Mouse (Mus musculus) kidney, adult 2 months (tissue): ENCODE data around the gene Crocc2. TPM values are rescaled to one million over a fixed set of nuclear protein-coding genes. Genes with fewer than 3 reads are reported as not detected.

ENCODE experiments used
- DNase-seq: peaks from one replicate; pipeline ENCODE4 v3.0.0; 2021
- H3K27ac ChIP-seq: fragments of 200-500 bp; 2 replicates; pipeline ENCODE4 v1.5.1; 2012; ENCODE audit warnings: low read depth, low read length, control low read depth, inconsistent platforms; ENCODE audit not compliant: insufficient read depth
- H3K27me3 ChIP-seq: fragments of 200-500 bp; replicated peaks from 2 replicates; pipeline ENCODE4 v1.6.1; 2012; ENCODE audit warnings: mild to moderate bottlenecking, moderate library complexity, low read length, inconsistent platforms; ENCODE audit not compliant: control insufficient read depth, insufficient read depth
- H3K36me3 ChIP-seq: fragments of 200-500 bp; 2 replicates; pipeline ENCODE4 v1.6.1; 2012; ENCODE audit warnings: mild to moderate bottlenecking, moderate library complexity, low read length, inconsistent platforms; ENCODE audit not compliant: control insufficient read depth, insufficient read depth
- H3K4me1 ChIP-seq: fragments of 200-500 bp; 2 replicates; pipeline ENCODE4 v1.6.1; 2011; ENCODE audit warnings: low read length; ENCODE audit not compliant: control insufficient read depth, insufficient read depth
- H3K4me3 ChIP-seq: fragments of 200-500 bp; 2 replicates; pipeline ENCODE4 v1.5.1; 2011; ENCODE audit warnings: mild to moderate bottlenecking, low read depth, low read length, control low read depth; ENCODE audit not compliant: insufficient read depth
- CTCF ChIP-seq: fragments of 200-500 bp; conservative IDR thresholded peaks from 2 replicates; pipeline ENCODE4 v1.5.1; 2011; ENCODE audit warnings: low read depth, mild to moderate bottlenecking, control low read depth, low read length, moderate library complexity, mixed read lengths; ENCODE audit not compliant: insufficient read depth, insufficient read length
- POLR2A ChIP-seq: fragments of 200-500 bp; IDR thresholded peaks from one replicate; pipeline ENCODE4 v1.6.1; 2011; ENCODE audit warnings: low read depth, low read length, control low read depth
- WGBS: fragments of 180-500 bp; shearing (Covaris S2); methylation state at CpG from one replicate; pipeline ENCODE4 v1.1.7; 2018; 5-methylcytosine and 5-hydroxymethylcytosine counted together
- polyA plus RNA-seq: library from polyadenylated mRNA; depleted of rRNA; stranded (reverse); fragments of >200 nt; gene quantifications from 2 replicates; pipeline ENCODE4 v1.2.3, GENCODE M21; 2012; rRNA removed

Gene Crocc2
- polyA plus RNA-seq, 1 experiment = 0.03 TPM

- DNase-seq = no peak
- Histone ChIP-seq H3K4me3 (no peak overlapping the region), H3K27me3 (no peaks in the 10 kb centered on the region), H3K4me1 (no peaks in the 10 kb centered on the region), H3K27ac (no peak overlapping the region), H3K36me3 (no peaks in the 10 kb centered on the region)
- TF ChIP-seq CTCF (no peak), POLR2A (no peak)
- 75% methylated on average over 6 of the region's 6 CpGs for WGBS
Observed at GRCm38 (mm10) chr1:93271751-93272150, 103.2 kb downstream of the Crocc2 start.

DNA sequence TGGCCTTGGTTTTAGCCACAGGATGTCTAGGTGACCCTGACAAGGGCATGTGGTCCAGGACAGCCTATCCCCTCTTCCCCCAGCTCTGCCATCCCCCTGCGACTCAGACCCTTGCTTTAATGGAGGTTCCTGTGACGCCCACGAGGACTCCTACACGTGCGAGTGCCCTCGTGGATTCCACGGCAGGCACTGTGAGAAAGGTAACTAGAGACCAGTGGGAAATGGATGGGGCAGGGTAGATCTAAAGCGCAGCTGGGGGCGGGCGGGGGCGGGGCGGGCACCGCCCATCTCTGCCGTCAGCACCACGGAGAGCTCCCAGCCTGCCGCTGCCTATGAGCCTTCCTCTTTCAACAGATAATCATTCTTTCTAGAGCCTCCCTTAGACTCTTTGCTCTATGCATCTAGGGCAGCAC lies 103.9 kb downstream of the Crocc2 start:
- no peak for TF ChIP-seq CTCF
- TF ChIP-seq POLR2A = no peak
- 8% methylated on average over 15 of the region's 16 CpGs for WGBS
- Histone ChIP-seq H3K4me3 (no peak overlapping the region), H3K4me1 (no peaks in the 10 kb centered on the region), H3K27me3 (no peaks in the 10 kb centered on the region), H3K36me3 (no peaks in the 10 kb centered on the region), H3K27ac (no peak overlapping the region)
- DNase-seq = peak; percentile 12

- WGBS = 67% methylated on average over 6 of the region's 6 CpGs
- H3K36me3 ChIP-seq = no peaks in the 10 kb centered on the region
- no peak overlapping the region for H3K4me3 ChIP-seq
- no peaks in the 10 kb centered on the region for H3K27me3 ChIP-seq
- H3K4me1 ChIP-seq = no peaks in the 10 kb centered on the region; the same call in 1 of the 2 replicates
- no peak for DNase-seq
- no peak overlapping the region for H3K27ac ChIP-seq
- TF ChIP-seq CTCF = no peak
- no peak for TF ChIP-seq POLR2A
Observed at GRCm38 (mm10) chr1:93275561-93275960, 107.0 kb downstream of the Crocc2 start.

GRCm38 (mm10) chr1:93277041-93277440 lies 108.5 kb downstream of the Crocc2 start:
- TF ChIP-seq POLR2A (no peak), CTCF (no peak)
- Histone ChIP-seq H3K27me3 (no peaks in the 10 kb centered on the region), H3K27ac (no peak overlapping the region), H3K4me3 (no peak overlapping the region), H3K36me3 (no peaks in the 10 kb centered on the region), H3K4me1 (no peaks in the 10 kb centered on the region; the same call in 1 of the 2 replicates)
- DNase-seq = no peak
- 78% methylated on average over 7 of the region's 7 CpGs for WGBS

Other genes starting within 250 kb of the Crocc2 start
- gene Capn10, start 234.3 kb upstream of the Crocc2 start, polyA plus RNA-seq = 38.9 and 46.2 TPM in 2 replicates
- 1.3 and 1.9 TPM in 2 replicates for gene Gpr35, start 217.9 kb upstream of the Crocc2 start, polyA plus RNA-seq
- gene Aqp12, start 162.4 kb upstream of the Crocc2 start, polyA plus RNA-seq = not detected in 2 replicates
- gene Kif1a, start 66.8 kb upstream of the Crocc2 start, polyA plus RNA-seq = 1.3 and 1.4 TPM in 2 replicates
- 0.08 TPM in 1 of 2 replicates, not detected in the other for gene Agxt, start 33.5 kb upstream of the Crocc2 start, polyA plus RNA-seq
- 7.9 and 10.4 TPM in 2 replicates for gene 2310007B03Rik, start 7.8 kb upstream of the Crocc2 start, polyA plus RNA-seq
- 8.8 and 10.0 TPM in 2 replicates for gene Sned1, start 67.1 kb downstream of the Crocc2 start, polyA plus RNA-seq
- 12.7 and 16.0 TPM in 2 replicates for gene Mterf4, start 137.2 kb downstream of the Crocc2 start, polyA plus RNA-seq
- 4.0 and 4.5 TPM in 2 replicates for gene Ppp1r7, start 174.1 kb downstream of the Crocc2 start, polyA plus RNA-seq
- 0.95 and 1.2 TPM in 2 replicates for gene Pask, start 174.8 kb downstream of the Crocc2 start, polyA plus RNA-seq
- 0.04 and 0.05 TPM in 2 replicates for gene Ano7, start 205.2 kb downstream of the Crocc2 start, polyA plus RNA-seq